Mouse (Mus musculus): Measurements from ENCODE around the gene Nup62.
A peak's percentile ranks its signal among the peaks of the same experiment; 100 is the strongest.

Gene Nup62

DNA sequence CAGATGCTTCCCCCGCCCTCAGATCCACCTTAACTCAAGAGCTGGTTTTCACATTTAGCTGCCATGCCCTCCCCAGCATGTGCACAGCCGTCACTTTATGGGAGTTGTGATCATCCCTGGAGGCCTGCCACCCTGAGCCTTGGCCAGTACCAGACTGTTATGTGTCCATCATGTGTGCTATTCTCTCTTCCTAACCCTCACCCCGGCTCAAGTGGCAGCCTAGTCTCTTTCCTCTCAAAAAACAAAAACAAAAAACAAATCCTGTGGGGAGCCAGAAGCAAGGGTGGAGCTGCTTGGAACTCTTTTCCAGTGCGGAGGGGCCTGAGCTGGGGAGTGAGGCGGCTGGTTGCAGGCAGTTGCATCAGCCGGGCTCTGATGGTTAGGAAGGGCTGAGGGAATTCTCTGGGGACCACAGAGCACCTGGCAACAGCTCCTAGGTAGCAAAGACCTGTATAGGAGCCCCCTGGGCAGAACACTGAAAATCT lies 2.9 kb downstream of the Nup62 start:
- DNase-seq (ENCODE audit: low read depth, low spot score), result peak; percentile 55

DNA sequence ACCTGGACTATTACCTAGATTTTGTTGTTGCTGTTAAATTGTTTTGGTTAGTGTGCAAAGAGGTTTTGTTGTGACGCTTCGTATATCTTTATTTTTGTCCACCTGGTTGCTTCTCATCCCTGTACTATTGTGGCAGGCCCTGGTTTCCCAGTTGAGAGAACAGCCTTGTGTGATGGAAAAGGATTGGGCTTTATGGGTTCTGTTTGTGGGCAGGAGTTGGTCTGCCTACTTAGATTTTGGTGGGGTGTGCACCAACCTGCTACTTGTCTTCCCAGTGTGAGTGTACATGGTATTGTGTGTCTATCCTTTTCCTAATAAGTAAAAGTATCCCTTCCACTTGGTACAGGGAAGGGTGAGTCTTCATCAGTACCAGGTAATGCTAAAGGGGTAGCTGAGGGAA lies 3.5 kb downstream of the Nup62 start:
- DNase-seq (ENCODE audit: low read depth, low spot score), result no peak

DNA sequence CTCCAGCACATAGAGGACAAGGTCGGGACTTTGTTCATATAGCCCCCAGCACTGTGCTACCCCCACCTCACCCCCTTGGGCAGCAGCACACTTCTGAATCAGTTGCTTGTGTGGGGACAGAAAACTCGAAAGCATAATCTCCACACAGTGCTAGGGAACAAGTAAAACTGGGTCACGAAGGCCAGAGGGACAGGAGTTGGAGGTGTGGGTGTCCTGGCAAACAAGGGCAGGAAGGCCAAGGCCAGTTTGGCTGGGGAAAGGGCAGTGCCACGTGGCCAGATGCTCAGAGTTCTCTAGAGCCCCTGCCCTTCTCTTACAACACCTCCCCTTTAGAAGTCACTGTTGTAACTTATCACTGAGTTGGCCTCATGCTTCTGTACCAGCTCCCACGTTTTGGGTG lies 4.0 kb downstream of the Nup62 start:
- DNase-seq (ENCODE audit: low read depth, low spot score), result no peak

DNA sequence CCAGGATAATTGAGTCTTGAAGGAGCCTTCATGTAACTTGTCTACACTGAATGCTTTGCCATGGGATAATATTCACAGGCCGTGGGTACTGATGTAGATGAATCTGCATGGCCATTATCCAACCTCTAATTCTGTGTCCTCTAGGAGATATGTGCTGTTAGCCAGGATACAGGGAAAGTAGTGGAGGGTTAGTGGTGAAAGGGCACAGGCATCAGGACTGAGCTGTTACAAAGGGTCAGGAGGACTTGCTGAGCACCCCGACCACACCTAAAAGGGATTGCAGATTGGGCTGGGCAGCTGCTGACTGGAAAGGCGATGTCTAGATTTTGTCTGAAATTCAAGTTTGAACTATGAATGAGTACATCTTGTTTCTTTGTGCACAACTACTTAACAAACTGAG lies 4.6 kb downstream of the Nup62 start:
- DNase-seq (ENCODE audit: low read depth, low spot score), result no peak

DNA sequence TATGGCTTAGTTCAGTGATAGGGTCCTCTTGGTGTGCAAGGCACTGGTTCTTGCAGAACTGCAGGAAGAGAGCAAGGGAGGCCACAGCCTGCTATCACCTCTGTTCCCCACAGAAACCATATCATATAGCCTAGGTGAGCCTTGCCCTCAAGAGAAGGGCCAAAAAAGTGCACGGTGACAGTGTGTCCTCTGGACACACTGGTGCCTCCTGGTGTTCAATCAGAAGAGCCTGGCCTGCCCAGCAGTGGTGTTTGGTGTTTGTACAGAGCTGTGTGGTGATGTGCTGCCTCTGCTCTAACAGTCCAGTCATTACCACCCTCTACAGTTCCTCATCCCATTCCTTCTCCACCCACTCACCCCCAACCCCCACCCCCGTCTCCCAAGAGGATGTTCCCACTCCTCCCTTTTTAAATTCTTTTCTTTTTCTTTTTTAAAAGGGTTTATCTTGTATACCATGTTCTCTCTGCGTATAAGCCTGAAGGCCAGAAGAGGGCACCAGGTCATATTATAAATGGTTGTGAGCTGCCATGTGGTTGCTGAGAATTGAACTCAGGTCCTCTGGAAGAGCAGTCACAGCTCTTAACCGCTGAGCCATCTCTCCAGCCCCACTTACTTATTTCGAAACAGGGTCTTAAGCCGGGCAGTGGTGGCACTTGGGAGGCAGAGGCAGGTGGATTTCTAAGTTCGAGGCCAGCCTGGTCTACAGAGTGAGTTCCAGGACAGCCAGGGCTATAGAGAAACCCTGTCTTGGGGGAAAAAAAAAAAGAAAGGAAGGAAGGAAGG lies 6.0 kb downstream of the Nup62 start:
- DNase-seq (ENCODE audit: low read depth, low spot score), result peak; percentile 40

DNA sequence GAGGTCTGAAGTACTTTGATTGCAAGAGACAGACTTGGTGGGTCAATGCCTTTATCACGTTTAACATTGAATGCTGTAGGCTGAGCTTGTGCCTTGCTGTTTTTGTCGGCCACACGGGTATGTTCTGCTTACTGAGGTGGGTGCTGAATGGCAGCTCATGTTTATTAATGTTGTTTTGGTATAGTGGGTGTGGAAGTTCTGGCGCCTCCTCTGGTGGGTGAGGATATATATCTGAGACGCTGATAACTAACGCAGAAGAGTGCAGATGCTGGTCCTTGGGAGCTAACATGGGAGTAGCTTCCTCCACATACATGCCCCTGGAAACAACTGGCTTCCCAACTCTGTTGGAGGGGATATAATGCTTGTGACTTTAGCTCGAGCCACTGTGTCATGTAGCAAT lies 7.5 kb downstream of the Nup62 start:
- DNase-seq (ENCODE audit: low read depth, low spot score), result no peak

DNA sequence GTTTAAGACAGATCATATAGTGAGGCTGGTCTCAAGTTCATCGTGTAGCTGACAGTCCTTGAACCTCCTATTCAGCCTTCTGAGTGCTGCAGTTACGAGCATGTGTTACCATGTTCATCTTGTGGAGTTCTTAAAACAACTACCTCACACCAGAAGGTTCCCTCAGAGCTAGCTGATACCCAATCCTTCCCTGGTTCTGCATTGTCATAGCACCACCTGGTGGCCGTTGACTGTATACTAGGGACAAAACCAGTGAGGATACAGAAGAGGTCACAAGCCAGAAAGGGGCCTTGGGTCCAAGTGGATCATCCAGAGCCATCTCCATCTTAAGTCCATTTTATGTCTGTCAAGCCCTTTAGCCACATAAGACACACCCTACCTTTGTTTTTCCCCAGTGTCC lies 9.0 kb downstream of the Nup62 start:
- peak; percentile 62 for DNase-seq (ENCODE audit: low read depth, low spot score)

DNA sequence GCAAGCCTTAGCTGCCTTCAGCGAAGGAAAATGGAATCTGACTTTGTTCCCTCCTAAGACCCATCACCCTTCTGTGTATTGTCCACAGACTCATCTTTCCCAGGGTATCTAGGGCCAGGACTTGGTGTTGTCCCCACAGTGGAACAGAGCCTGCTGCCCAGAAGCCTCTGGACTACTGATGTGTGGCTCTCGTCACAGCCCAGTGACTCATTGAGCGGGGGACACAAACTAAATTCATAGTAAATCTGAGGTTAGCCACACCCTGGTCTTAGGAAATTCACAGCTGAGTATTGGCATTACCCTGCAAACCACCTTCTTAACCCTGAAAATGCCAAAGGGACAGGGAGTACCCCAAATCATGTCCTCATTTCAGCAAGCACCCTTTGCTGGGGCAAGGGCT lies 10.9 kb downstream of the Nup62 start:
- DNase-seq (ENCODE audit: low read depth, low spot score), result no peak

DNA sequence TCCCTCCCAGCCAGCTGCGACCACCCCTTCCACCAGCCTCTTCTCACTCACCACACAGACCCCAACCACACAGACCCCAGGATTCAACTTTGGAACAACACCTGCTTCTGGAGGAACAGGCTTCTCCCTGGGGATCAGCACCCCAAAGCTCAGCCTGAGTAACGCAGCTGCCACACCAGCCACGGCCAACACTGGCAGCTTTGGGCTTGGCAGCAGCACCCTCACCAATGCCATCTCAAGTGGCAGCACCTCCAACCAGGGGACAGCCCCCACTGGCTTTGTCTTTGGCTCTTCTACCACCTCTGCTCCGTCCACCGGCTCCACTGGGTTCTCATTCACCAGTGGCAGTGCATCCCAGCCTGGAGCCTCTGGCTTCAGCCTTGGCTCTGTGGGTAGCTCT lies 12.8 kb downstream of the Nup62 start:
- no peak for DNase-seq (ENCODE audit: low read depth, low spot score)

DNA sequence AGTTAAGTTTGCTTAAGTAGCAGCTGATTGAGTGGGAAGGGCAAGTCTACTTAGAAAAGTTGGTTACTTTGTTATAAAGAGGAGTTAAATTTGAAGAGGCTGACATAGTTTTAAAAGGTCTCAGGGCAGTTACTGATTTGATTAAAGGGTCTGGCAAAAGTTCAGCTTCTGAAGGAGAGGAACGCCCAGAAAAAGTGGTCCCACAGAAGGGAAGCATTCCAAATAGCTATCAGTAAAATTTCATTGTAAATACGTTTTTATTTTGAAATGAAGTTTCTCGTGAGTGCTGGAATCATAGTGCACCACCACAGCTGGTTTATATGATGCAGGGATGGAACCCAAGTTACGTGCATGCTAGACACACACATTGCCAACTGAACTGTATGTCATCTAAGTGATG lies 16.9 kb downstream of the Nup62 start:
- no peak for DNase-seq (ENCODE audit: low read depth, low spot score)

DNA sequence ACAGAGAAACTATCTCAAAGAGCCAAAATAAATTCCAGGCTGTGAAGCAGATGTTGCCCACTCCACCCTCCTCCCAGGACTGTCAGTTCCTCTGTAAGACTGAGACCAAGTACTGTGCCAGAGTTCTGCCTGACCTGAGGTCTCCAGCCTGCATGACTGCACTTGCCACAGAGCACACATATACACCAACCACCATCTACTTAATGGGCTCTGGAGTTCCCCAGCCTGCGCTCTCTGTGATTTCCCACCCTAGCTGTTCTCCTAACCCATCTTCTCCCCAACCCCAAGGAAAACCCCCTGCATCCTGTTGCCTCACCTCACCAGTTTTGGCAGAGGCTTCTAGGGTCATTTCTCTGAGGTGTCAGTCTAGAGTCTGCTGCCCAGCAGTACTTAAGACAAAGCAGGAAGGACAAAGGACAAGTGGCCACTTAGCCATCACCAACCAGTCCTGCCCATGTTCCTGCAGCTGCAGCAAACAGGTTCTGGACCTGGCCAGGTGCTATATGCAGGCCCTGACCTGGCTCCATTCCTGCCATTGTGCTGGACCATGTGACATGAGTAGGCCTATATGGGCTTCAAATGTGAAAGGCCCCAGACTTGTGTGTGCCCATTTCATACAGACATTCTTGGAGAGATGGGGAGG lies 19.6 kb downstream of the Nup62 start:
- peak; percentile 64 for DNase-seq (ENCODE audit: low read depth, low spot score)

DNA sequence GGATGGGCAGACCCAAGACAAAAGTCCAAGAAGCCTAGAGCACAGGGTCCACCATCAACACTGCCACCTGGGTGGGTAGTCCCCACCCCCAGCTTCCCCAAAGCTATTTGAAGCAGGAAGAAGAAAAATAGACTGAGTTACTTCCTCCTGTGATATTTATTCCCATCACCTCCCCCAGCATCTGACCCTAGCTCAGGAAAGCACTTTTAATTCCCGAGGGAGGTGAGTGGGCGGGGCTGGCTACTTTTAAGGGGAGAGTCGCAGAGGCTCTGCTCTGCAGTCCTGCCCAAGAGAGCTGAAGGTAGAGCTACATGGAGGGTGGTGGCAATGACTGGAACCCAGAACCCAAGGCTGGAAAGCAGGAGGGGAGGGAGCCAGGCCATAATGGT lies 20.1 kb downstream of the Nup62 start:
- DNase-seq (ENCODE audit: low read depth, low spot score), result peak; percentile 71

DNA sequence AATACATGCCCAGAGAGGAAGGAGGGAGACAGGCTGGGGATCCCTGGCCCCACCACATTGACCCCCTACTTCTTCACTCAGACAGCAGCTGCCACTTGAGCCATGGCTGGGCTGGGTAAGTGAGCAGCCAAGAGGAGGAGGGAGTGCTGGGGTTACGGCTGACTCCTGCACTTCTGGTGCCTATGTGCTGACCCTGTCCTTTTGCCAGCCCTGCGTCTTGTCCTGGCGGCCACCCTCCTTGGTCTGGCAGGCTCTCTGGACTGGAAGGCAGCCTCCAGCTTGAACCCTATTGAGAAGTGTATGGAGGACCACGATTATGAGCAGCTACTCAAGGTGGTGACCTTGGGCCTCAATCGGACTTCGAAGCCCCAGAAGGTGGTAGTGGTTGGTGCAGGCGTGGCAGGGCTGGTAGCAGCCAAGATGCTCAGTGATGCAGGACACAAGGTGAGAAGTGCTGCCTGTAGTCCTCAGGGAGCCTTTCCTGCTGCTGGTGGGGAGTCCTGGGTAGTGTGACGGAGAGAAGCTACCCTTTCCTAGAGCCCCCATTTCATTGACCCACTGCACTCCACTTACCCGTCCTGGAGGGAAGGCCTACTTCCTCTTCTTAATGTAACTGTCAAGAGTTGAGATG lies 20.6 kb downstream of the Nup62 start:
- DNase-seq (ENCODE audit: low read depth, low spot score), result peak; percentile 49

DNA sequence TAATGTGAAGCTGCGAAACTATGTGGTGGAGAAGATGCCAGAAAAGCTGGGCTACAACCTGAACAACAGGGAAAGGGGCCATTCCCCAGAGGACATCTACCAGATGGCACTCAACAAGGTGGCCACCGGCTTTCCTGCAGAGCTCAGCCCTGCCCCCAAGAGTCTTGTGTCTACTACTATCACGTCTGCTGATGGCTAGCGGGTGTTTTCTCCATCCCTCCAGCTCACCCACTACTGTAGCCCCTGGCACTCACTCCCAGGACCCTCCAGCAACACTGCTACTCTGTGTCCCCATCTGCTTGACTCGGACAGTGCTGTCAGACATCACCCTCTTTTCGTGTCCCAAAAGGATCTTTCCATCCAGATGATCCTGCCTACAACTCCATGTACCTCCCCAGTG lies 22.2 kb downstream of the Nup62 start:
- DNase-seq (ENCODE audit: low read depth, low spot score), result no peak

DNA sequence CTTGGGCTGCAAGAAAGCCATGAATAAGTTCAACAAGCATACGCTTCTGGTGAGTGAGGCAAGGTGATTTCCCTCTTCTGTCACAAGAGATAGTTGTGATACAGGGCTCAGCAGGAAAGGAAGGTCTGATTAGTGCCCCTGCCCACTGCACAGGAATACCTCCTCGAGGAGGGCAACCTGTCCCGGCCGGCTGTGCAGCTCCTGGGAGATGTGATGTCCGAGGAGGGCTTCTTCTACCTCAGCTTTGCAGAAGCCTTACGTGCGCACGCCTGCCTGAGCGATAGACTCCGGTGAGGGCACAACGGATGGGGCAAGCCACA lies 23.2 kb downstream of the Nup62 start:
- DNase-seq (ENCODE audit: low read depth, low spot score), result no peak

DNA sequence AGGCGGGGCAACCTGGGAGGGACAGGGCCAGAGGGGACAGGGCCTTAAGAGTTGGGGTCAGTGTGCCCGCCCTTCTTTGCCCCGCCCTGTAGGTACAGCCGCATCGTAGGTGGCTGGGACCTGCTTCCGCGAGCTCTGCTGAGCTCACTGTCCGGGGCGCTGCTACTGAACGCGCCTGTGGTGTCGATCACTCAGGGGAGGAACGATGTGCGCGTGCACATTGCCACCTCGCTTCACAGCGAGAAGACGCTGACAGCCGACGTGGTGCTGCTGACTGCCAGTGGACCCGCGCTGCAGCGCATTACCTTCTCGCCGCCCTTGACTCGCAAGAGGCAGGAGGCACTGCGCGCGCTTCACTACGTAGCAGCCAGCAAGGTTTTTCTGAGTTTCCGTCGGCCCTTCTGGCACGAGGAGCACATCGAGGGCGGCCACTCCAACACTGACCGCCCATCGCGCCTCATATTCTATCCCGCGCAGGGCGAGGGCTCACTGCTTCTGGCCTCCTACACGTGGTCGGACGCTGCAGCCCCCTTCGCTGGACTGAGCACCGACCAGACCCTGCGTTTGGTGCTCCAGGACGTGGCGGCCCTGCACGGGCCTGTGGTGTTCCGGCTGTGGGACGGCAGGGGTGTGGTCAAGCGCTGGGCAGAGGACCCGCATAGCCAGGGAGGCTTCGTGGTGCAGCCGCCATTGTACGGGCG lies 23.8 kb downstream of the Nup62 start:
- DNase-seq (ENCODE audit: low read depth, low spot score), result peak; percentile 78

DNA sequence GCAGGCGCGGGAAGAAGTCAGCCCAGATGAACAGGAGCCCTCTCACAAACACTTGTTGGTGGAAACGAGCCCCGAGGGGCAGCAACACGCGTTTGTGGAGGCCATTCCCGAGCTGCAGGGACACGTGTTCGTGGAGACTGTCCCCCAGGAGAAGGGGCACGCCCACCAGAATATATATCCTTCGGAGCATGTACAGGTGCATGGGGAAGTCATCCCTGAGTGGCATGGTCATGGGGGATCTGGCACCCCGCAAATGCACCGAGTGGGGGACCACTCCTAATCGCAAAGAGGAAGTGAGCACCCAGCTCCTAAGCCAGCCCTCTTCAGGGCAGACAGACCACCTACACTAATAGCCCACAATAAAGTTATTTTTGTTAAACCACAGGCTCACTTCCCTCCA lies 24.5 kb downstream of the Nup62 start:
- peak; percentile 74 for DNase-seq (ENCODE audit: low read depth, low spot score)

DNA sequence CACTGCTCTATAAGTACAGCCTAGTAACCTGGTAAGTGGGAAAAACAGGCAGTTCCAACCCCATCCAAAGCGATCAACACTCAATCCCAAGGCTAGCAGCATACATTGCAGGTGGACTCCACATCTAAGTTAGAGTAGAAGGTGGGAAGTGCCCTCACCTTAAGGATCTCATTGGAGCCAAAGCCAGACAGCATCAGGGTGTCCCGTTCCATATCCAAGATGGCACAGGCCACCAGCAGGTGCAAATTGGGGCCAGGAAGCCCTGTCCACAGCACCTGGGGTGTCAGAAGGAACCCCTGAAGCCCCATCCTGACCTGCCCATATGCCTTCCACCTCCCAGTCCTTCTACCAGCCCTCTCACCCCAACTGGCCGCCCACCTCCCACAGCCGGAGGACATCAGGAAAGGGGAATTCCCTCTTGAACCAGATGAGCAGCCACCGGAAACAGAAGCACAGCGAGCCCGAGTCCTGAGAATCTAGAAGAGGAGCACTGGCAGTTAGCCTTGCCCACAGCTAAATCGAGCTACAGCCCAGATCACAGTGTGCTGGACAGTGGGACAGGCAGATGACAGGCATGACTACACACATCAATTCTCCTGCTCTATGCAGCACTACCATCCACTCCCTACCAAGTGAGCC lies 26.1 kb downstream of the Nup62 start:
- DNase-seq (ENCODE audit: low read depth, low spot score), result no peak

DNA sequence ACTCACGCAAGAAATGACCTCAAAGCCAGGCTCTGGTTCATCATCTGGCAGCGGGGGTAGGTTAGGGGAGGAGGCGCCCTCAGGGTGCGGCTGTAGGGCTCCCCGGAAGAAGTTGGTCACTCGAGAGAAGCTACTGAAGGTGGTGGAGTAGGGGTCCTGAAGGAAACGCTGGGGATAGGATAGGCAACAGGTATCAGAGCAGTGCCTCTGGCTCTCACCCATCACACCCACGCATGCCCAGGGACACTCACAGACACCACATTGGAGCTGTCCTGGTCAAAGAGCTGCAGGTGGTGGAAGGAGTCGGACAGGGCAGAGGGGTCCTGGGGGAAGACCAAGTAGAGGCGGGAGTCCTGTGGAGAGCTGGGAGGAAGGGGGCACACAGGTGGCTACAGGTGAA lies 29.1 kb downstream of the Nup62 start:
- no peak for DNase-seq (ENCODE audit: low read depth, low spot score)

DNA sequence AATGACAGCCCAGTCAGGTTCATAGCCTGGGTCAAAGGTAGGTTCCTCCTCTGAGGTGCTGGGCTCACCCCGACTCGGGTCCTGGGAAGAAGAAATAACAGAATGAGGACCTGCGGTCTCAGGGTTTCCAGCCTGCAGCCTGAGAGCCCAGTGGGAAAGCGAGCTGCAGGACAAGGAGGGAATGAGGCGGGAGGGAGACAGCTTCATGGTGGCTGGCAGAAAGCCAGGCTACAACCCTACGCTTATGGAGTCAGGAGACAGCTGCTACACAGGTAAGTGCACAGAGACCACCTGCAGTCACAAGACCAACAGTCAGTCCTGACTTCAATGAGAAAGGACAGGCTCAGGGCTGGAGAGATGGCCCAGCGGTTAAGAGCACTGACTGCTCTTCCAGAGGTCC lies 30.9 kb downstream of the Nup62 start:
- DNase-seq (ENCODE audit: low read depth, low spot score), result no peak

DNA sequence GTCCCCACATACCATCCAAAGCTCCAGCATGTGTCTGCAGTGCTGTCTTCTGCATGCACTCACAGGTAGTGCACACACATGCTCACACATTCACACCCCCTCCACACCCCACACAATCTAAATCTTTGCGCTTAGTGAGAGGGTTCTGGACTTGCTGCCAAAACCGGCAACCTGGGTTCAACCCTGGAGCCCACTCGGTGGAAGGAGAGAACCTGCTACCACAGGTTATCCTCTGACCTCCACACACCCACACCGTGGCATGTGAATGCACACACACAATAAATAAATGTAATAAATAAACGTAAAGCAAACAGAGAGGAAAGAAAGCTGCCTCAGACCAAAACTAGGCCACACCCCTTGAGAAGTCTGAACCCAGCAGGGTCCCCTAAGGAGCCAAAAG lies 31.9 kb downstream of the Nup62 start:
- DNase-seq (ENCODE audit: low read depth, low spot score), result no peak
